Mouse (Mus musculus) layer of hippocampus, adult 9-11 months (tissue): ENCODE measurements around the gene Ddx24.
"Not testable (repeated sequence)": the region's sequence is repeated elsewhere in the genome, so short reads cannot be mapped to it uniquely, and the experiment has no call there.

Source experiments
- DNase-seq: peaks from one replicate; pipeline ENCODE4 v3.0.0; 2022

Ddx24 gene

DNA sequence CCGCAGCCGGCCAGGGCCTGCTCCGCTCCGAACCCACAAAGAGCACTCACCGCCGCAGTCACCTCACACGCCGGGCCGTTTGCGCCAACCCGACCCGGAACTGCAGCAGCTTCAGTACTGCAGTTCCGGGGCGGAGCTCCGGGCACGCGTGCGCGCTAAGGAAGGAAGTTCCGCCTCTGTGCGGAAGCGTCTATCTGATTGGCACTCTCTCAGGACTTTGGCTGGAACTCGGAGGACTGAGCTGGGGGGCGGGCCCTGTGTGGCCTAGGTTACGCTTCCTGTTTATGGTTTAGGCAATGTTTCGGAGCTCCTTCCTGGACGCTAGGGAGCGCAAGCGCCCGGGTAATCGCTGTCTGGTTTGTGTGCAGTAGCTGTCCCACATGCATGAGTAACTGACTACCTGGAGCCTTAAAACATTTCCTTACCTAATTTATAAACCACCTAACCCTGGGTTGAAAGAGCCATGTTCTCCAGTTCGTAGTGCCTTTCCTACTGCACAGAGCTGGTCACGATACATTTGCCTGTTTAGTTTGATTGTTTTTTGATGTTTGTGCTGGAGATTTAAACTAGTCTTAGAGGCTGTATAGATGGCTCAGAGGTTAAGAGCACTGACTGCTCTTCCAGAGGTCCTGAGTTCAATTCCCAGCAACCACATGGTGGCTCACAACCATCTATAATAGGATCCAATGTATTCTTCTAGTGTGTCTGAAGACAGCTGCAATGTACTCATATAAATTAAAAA lies at the start of gene Ddx24:
TSS of gene Ddx24 (minus strand) at position 102 of the 742 bp plus-strand sequence.
- peak; percentile 99 for DNase-seq

GRCm38 (mm10) chr12:103474481-103474880 lies 48.9 kb upstream of the Ddx24 start:
- no peak for DNase-seq

DNA sequence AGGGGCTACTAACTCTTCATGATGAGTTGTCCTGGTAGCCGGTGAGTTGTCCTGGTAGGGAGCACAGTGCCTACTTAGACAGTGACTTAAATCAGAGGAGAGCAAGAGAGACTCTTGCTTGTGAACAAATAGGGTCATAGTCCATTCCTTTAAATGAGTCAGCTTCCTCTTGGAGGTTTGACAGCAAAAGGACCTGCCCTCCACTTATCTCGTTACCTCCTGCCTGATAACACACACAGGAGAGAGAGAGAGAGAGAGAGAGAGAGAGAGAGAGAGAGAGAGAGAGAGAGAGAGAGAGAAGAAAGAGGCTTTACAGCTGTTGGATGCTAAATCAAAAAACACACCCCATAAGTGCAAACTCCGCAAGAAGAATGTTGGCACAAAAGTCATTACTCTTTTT lies 31.5 kb upstream of the Ddx24 start, which contains the start of gene Ifi27l2b:
TSS of gene Ifi27l2b (minus strand) at position 84 of the 400 bp plus-strand sequence.
- no peak for DNase-seq

- DNase-seq = not testable (repeated sequence)
Observed at GRCm38 (mm10) chr12:103456727-103457126, 31.1 kb upstream of the Ddx24 start.

GRCm38 (mm10) chr12:103453361-103453760 lies 27.7 kb upstream of the Ddx24 start:
- DNase-seq = no peak

- no peak for DNase-seq
Observed at GRCm38 (mm10) chr12:103445060-103445459, 19.4 kb upstream of the Ddx24 start.

GRCm38 (mm10) chr12:103444261-103444660 lies 18.6 kb upstream of the Ddx24 start:
- not testable (repeated sequence) for DNase-seq

GRCm38 (mm10) chr12:103443524-103443923 lies 17.9 kb upstream of the Ddx24 start, which contains the start of gene Ifi27l2a:
Ifi27l2a (minus strand) TSS chr12:103443680.
- no peak for DNase-seq

GRCm38 (mm10) chr12:103437601-103438000 lies 12.0 kb upstream of the Ddx24 start:
- no peak for DNase-seq

GRCm38 (mm10) chr12:103434861-103435260 lies 9.2 kb upstream of the Ddx24 start:
- DNase-seq = no peak

- DNase-seq = peak; percentile 88
Observed at GRCm38 (mm10) chr12:103433986-103434731, 8.5 kb upstream of the Ddx24 start, which contains the start of gene Ifi27. Ifi27 (plus strand) TSS chr12:103434211.

DNA sequence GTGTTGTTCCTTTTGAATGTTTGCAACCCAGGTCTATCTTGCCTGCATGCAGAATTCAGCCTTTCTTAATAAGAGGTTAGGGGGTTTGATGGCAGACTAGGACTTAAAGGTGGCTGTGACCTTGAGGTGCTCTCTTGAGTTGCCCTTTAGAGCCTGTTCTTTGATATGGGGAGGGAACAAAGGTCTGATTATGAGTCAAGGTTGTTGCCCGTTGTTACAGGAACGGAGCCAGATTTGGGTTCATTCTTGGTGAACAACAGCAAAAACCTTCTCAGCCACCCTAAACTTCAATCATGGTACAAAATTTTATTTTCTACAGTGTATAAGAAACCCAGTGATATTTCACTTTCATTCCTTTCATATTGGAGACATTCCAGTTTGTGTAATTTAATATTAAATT lies 7.8 kb upstream of the Ddx24 start:
- DNase-seq = no peak

GRCm38 (mm10) chr12:103426710-103427109 lies 1.1 kb upstream of the Ddx24 start:
- DNase-seq = no peak

DNA sequence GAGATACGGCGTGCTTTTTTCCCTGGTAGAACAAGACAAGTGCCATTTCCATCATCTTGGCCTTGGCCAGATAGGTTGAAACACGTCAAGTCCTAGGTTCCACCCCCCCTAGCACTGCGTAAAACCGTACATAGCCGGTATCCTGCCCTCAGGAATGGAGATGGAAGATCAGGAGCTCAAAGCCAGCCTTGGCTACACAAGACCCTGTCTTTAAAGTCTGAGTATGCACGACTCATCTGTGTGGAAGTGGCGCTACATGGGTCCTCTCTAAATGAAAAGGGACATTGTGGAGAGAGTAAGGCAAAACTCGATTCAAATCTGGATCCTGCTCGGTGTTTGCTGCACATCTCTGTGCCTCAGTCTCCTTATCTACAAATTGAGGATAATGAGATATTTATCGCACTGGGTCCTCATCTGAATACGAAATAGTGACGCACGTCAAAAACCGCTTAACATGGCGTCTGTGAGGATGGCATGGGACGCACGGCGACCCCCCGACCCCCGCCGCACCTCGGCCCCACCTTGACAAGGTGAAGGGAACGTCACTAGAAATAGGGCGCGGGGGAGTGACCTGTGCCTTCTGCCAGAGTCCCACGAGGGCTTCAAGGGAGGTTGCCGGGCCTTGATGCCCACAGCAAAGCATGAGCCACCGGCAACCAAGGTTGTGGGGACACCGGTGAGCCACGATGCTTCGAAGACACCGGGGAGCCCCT lies 458 bp downstream of the Ddx24 start:
- no peak for DNase-seq

DNA sequence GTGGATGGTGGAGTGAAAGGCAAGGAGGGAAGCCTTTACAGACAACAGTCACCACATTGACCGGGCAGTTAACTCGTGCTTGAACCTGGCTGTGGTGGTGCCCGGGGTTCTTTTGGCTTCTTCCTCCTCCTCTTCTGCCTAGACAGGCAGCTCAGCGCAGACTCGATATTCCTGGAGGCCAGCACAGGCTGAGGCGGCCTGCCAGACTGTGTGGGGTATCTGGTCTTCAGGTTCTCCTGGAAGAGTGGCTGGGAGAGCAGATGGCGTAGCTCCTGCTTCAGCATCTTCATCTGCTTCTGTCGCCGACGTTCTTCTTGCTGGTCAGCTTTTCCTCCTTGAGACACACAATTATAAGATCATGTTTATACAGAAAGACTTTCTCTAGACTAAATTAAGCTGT lies 17.5 kb downstream of the Ddx24 start:
- DNase-seq = peak; percentile 68

DNA sequence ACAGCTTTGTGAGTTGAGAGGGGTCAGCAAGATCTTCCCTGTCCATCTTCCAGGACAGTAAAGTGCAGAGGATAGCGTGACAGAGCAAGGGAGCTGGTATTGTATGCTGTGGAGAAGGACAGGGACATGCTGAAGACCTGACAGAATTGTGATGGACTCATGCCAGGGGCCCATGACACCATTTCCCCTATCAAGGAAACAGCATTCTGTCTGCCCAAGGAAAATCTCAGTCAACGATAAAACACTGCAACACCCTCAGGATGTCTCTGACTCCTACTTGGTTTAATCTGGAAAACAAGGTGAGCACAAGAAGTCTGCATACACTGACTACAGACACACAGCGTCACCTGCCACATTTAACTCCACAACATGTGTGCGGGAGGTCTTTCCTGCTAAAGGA lies 17.9 kb downstream of the Ddx24 start, which contains the start of gene 9330161L09Rik:
TSS of gene 9330161L09Rik (minus strand) at position 101 of the 400 bp plus-strand sequence.
- no peak for DNase-seq

DNA sequence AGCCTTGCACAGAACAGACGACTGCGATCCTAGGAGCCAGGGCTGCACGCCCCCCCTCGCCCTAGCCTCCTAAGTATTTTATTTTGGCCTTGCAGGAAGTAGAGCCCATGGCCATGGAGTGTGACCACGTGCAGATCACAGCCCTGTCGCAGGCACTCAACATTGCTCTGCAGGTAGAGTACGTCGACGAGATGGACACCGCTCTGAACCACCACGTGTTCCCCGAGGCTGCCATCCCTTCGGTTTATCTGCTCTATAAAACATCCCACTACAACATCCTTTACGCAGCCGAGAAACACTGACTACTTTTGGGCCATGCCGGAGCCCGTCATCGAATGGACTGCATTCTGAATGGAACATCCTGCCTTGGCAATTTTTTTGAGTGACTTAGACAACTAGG lies 21.5 kb downstream of the Ddx24 start:
- no peak for DNase-seq

DNA sequence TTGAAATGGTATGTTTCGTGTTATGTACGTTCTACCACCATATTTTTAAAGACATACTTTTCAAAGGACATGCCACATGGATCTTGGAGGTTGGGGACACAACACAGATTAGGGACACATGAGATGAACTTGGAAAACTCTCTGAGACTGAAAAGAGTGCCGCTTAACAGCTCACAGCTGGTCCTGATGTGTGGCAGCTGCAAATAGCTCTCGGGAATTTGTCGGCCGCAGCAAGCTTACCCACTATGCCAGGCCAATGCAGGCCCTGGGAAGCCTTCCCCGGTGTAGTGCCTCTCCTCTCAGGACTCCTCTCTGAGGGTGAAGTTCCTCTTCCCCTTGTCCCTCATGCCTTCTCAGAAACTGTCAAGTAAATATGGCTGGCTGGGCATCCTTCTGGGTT lies 28.9 kb downstream of the Ddx24 start:
- no peak for DNase-seq

- no peak for DNase-seq
Observed at GRCm38 (mm10) chr12:103395486-103396275, 29.9 kb downstream of the Ddx24 start.

- DNase-seq = no peak
Observed at GRCm38 (mm10) chr12:103393528-103393927, 32.1 kb downstream of the Ddx24 start.

- DNase-seq = peak; percentile 85
Observed at GRCm38 (mm10) chr12:103391098-103391497, 34.5 kb downstream of the Ddx24 start.

DNA sequence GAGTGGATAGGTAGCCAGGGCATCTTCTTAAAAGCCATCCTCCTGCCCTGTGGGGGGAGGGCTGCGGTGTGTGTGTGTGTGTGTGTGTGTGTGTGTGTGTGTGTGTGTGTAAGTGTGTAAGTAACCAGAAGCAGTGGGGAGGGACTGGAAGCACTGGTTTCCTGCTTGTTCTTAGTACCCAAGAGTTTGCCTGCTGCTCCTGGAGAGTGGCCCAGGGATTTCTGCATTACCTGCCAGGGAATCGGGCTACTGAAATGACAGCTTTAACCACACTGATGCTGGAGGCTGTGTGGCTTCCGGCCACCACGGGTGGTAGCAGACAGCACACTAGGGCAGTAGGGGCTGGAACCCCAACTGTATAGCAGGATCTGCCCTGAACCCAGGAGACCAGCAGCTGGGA lies 35.6 kb downstream of the Ddx24 start:
- no peak for DNase-seq
